9 mouse cellular contexts compared by ENCODE assay signal in genomic region chr2:168117553-168117952, GRCm38 (mm10). TPM values are rescaled to one million over a fixed set of nuclear protein-coding genes. Genes with fewer than 3 reads are reported as not detected.
A peak's percentile ranks its signal among the peaks of the same experiment; 100 is the strongest.
DNase-seq lines count a peak whose midpoint lies in the region; ATAC-seq and TF ChIP-seq lines count a peak whose summit lies in the region.
"Had no signal": no experiment of that assay in that cellular context is flagged by ENCODE, and none has a peak within 500 bp of the region (broad histone marks: within the 10 kb centered on the region; RNA-seq: fewer than 3 reads in every experiment).

No protein-coding gene starts in this region.

- DNase-seq in heart, postnatal 0 days (ENCODE audit: low spot score): no peak
- DNase-seq in heart, adult 11 months: no peak
- no peak for DNase-seq in forebrain, postnatal 0 days
- DNase-seq in liver, postnatal 0 days: no peak
- DNase-seq in cerebellum, adult 2 months: no peak
- no peak for DNase-seq in c-Kit-positive CD71-positive TER-119-positive erythroid progenitor cells, embryonic 14.5 days (ENCODE audit: low spot score)
- no peak for DNase-seq in Muller cell, postnatal 12 days (ENCODE audit: inconsistent ontology term)

- peaks cover 12% of the 10 kb centered on the region; the same call in 1 of the 2 replicates for H3K27me3 ChIP-seq in heart, postnatal 0 days (ENCODE audit: control insufficient read depth, insufficient read depth, low read length)
- no peaks in the 10 kb centered on the region for H3K27me3 ChIP-seq in forebrain, postnatal 0 days (ENCODE audit: insufficient read depth, low read length)
- H3K27me3 ChIP-seq in liver, postnatal 0 days (ENCODE audit: insufficient read depth, low read length): no peaks in the 10 kb centered on the region
- H3K27me3 ChIP-seq in cerebellum, adult 2 months (ENCODE audit: control insufficient read depth, insufficient read depth, low read length): no peaks in the 10 kb centered on the region

- no peak for TF ChIP-seq POLR2A in bone marrow macrophage, adult 2 months (IDR thresholded peaks at IDR 0.05; ENCODE audit: borderline replicate concordance, low read depth, low read length)
- TF ChIP-seq POLR2A in cerebellum, adult 2 months (IDR thresholded peaks at IDR 0.05; ENCODE audit: borderline replicate concordance, insufficient read depth, low read length): no peak

- peak overlapping the region; percentile 51 for H3K4me2 ChIP-seq in heart, postnatal 0 days (ENCODE audit: low read depth, low read length)
- H3K4me2 ChIP-seq in forebrain, postnatal 0 days (ENCODE audit: low read depth): peak overlapping the region; percentile 54
- peak overlapping the region; percentile 78 for H3K4me2 ChIP-seq in liver, postnatal 0 days (ENCODE audit: low read depth, low read length)

- H3K9ac ChIP-seq in heart, postnatal 0 days (replicated peaks; ENCODE audit: low read depth, low read length): no peak overlapping the region
- H3K9ac ChIP-seq in forebrain, postnatal 0 days: peak overlapping the region; percentile 43
- peak overlapping the region; percentile 46; the same call in 1 of the 2 replicates for H3K9ac ChIP-seq in liver, postnatal 0 days (replicated peaks)

- no peak overlapping the region for H3K27ac ChIP-seq in heart, postnatal 0 days (ENCODE audit: low read depth)
- no peak overlapping the region for H3K27ac ChIP-seq in bone marrow macrophage, adult 2 months (ENCODE audit: insufficient read depth, low read depth, low read length)
- H3K27ac ChIP-seq in forebrain, postnatal 0 days (ENCODE audit: low read depth, low read length): no peak overlapping the region
- H3K27ac ChIP-seq in liver, postnatal 0 days (ENCODE audit: low read depth): no peak overlapping the region
- H3K27ac ChIP-seq in cerebellum, adult 2 months (ENCODE audit: insufficient read depth, low read length): no peak overlapping the region

- no peaks in the 10 kb centered on the region for H3K9me3 ChIP-seq in heart, postnatal 0 days (replicated peaks; ENCODE audit: control insufficient read depth, low read length)
- no peaks in the 10 kb centered on the region for H3K9me3 ChIP-seq in forebrain, postnatal 0 days (ENCODE audit: low read length)
- H3K9me3 ChIP-seq in liver, postnatal 0 days (ENCODE audit: low read length): peaks cover 6% of the 10 kb centered on the region; the same call in 1 of the 2 replicates

- 0 out of 2 replicates have a peak, but pooled peaks cover 9% of the 10 kb centered on the region for H3K4me1 ChIP-seq in heart, postnatal 0 days (ENCODE audit: control insufficient read depth, insufficient read depth)
- peaks cover 8% of the 10 kb centered on the region for H3K4me1 ChIP-seq in bone marrow macrophage, adult 2 months (ENCODE audit: control insufficient read depth, insufficient read depth, low read length)
- H3K4me1 ChIP-seq in forebrain, postnatal 0 days (ENCODE audit: insufficient read depth): peaks cover 3% of the 10 kb centered on the region
- no peaks in the 10 kb centered on the region; the same call in 1 of the 2 replicates for H3K4me1 ChIP-seq in liver, postnatal 0 days (ENCODE audit: insufficient read depth)
- H3K4me1 ChIP-seq in cerebellum, adult 2 months (ENCODE audit: control insufficient read depth, insufficient read depth, low read length): no peaks in the 10 kb centered on the region; the same call in 1 of the 2 replicates

- TF ChIP-seq EP300 in heart, postnatal 0 days (IDR thresholded peaks at IDR 0.05; ENCODE audit: low read depth): no peak
- TF ChIP-seq EP300 in liver, postnatal 0 days (IDR thresholded peaks at IDR 0.05; ENCODE audit: low read depth): no peak

- no peak for TF ChIP-seq CTCF in heart, postnatal 0 days (IDR thresholded peaks at IDR 0.05; ENCODE audit: low read depth)
- TF ChIP-seq CTCF in bone marrow macrophage, adult 2 months (IDR thresholded peaks at IDR 0.05; ENCODE audit: low read depth, low read length): no peak
- TF ChIP-seq CTCF in forebrain, postnatal 0 days (IDR thresholded peaks at IDR 0.05; ENCODE audit: low read depth): no peak
- no peak for TF ChIP-seq CTCF in liver, postnatal 0 days (IDR thresholded peaks at IDR 0.05; ENCODE audit: low read depth)
- no peak for TF ChIP-seq CTCF in cerebellum, adult 2 months (IDR thresholded peaks at IDR 0.05; ENCODE audit: borderline replicate concordance, insufficient read depth, low read depth, low read length)

- peak overlapping the region; percentile 28 for H3K4me3 ChIP-seq in heart, postnatal 0 days (ENCODE audit: low read depth, low read length)
- peak overlapping the region; percentile 60 for H3K4me3 ChIP-seq in bone marrow macrophage, adult 2 months (ENCODE audit: insufficient read depth, low read length)
- peak overlapping the region; percentile 33 for H3K4me3 ChIP-seq in forebrain, postnatal 0 days (ENCODE audit: low read depth, low read length)
- peak overlapping the region; percentile 47 for H3K4me3 ChIP-seq in liver, postnatal 0 days (ENCODE audit: low read depth, low read length)
- H3K4me3 ChIP-seq in cerebellum, adult 2 months (replicated peaks; ENCODE audit: insufficient read depth, low read depth, low read length): no peak overlapping the region

- H3K36me3 ChIP-seq in heart, postnatal 0 days (replicated peaks; ENCODE audit: control insufficient read depth, insufficient read depth, low read length): no peaks in the 10 kb centered on the region
- no peaks in the 10 kb centered on the region for H3K36me3 ChIP-seq in forebrain, postnatal 0 days (ENCODE audit: insufficient read depth)
- no peaks in the 10 kb centered on the region for H3K36me3 ChIP-seq in liver, postnatal 0 days (replicated peaks; ENCODE audit: insufficient read depth, low read length)
- H3K36me3 ChIP-seq: G1E had no signal

- WGBS in heart, postnatal 0 days: 6% methylated on average over 13 of the region's 13 CpGs
- WGBS in forebrain, postnatal 0 days: under 1% methylated on average over 13 of the region's 13 CpGs
- WGBS in liver, postnatal 0 days (ENCODE audit: insufficient replicate concordance): 4% methylated on average over 11 of the region's 13 CpGs
- 4% methylated on average over 13 of the region's 13 CpGs for whole genome bisulfite sequencing in cerebellum, adult 2 months

- ATAC-seq in heart, postnatal 0 days (ENCODE audit: insufficient read depth, low read depth): no peak
- ATAC-seq in forebrain, postnatal 0 days: no peak
- peak; percentile 5; the same call in 1 of the 2 replicates for ATAC-seq in liver, postnatal 0 days

RNA-seq across cellular contexts. Expression of gene Pard6b, which starts 36.7 kb away (rescaled TPM):
- total RNA-seq in heart, postnatal 0 days (2014; rRNA removed; ENCODE audit: low replicate concordance): 4.4 and 6.5 TPM in 2 replicates
- 3.3 and 3.5 TPM in 2 replicates for polyA plus RNA-seq in heart, postnatal 0 days (2015; fragmentation: Nextera tagmentation; extraction: Ambion mirVana)
- not detected in 2 replicates for polyA plus RNA-seq in bone marrow macrophage, adult 2 months (2012; ENCODE audit: insufficient read depth, insufficient read length, missing spikeins)
- total RNA-seq in forebrain, postnatal 0 days (2014; rRNA removed): 4.2 and 5.3 TPM in 2 replicates
- polyA plus RNA-seq in forebrain, postnatal 0 days (2015; fragmentation: Nextera tagmentation; extraction: Ambion mirVana): 2.8 and 4.1 TPM in 2 replicates
- 2.3 and 2.7 TPM in 2 replicates for polyA plus RNA-seq in liver, postnatal 0 days (2015; fragmentation: Nextera tagmentation; extraction: Ambion mirVana)
- polyA plus RNA-seq in cerebellum, adult 2 months (2012; rRNA removed): 5.3 and 5.7 TPM in 2 replicates
